Mouse (Mus musculus) heart, embryonic 15.5 days (tissue): ENCODE measurements around the gene Dhx32. TPM values are rescaled to one million over a fixed set of nuclear protein-coding genes. Genes with fewer than 3 reads are reported as not detected.
"Not testable (repeated sequence)": the region's sequence is repeated elsewhere in the genome, so short reads cannot be mapped to it uniquely, and the experiment has no call there.

Experiments
- ATAC-seq: fragments of 200-750 bp; cut with Nextera tagmentation; replicated peaks from 2 replicates; pipeline ENCODE4 v1.8.0; 2017; ENCODE audit warnings: low read depth, moderate TSS enrichment; ENCODE audit not compliant: insufficient number of reproducible peaks, insufficient read depth, low FRiP score
- H3K27ac ChIP-seq: fragments of 300-500 bp; sonication (generic); 2 replicates; pipeline ENCODE4 v1.5.1; 2015; ENCODE audit warnings: mild to moderate bottlenecking, inconsistent platforms
- H3K27me3 ChIP-seq: fragments of 300-500 bp; sonication (generic); 2 replicates; pipeline ENCODE4 v1.6.1; 2015; ENCODE audit warnings: inconsistent platforms
- H3K36me3 ChIP-seq: fragments of 300-500 bp; sonication (generic); 2 replicates; pipeline ENCODE4 v1.6.1; 2015; ENCODE audit warnings: mild to moderate bottlenecking, inconsistent platforms
- H3K4me1 ChIP-seq: fragments of 300-500 bp; sonication (generic); replicated peaks from 2 replicates; pipeline ENCODE4 v1.6.1; 2015; ENCODE audit warnings: inconsistent platforms
- H3K4me2 ChIP-seq: fragments of 300-500 bp; sonication (generic); 2 replicates; pipeline ENCODE4 v1.6.1; 2015; ENCODE audit warnings: inconsistent platforms, mild to moderate bottlenecking, moderate library complexity
- H3K4me3 ChIP-seq: fragments of 300-500 bp; sonication (generic); 2 replicates; pipeline ENCODE4 v1.5.1; 2015; ENCODE audit warnings: mild to moderate bottlenecking, inconsistent platforms
- H3K9ac ChIP-seq: fragments of 300-500 bp; sonication (generic); 2 replicates; pipeline ENCODE4 v1.6.1; 2015; ENCODE audit warnings: mild to moderate bottlenecking, inconsistent platforms
- H3K9me3 ChIP-seq: fragments of 300-500 bp; sonication (generic); replicated peaks from 2 replicates; pipeline ENCODE4 v1.6.1; 2016; ENCODE audit warnings: inconsistent platforms
- WGBS: fragments of 180-500 bp; shearing (Covaris S2); methylation state at CpG from one replicate; pipeline ENCODE4 v1.1.7; 2015; ENCODE audit warnings: mixed read lengths; 5-methylcytosine and 5-hydroxymethylcytosine counted together
- polyA plus RNA-seq: library from polyadenylated mRNA; unstranded; fragments of >200 nt; fragmentation: Nextera tagmentation; extraction: Ambion mirVana; gene quantifications from 2 replicates; pipeline ENCODE4 v1.2.1, GENCODE M21; 2015

Dhx32 gene
- polyA plus RNA-seq, 1 experiment from 2014 or later, result 30.4 TPM

- H3K4me3 ChIP-seq, H3K27ac ChIP-seq, H3K9ac ChIP-seq, H3K4me2 ChIP-seq, H3K27me3 ChIP-seq, H3K4me1 ChIP-seq, ATAC-seq: not testable (repeated sequence)
- peaks cover 38% of the 10 kb centered on the region for H3K36me3 ChIP-seq
- 0 out of 2 replicates have a peak, but pooled peaks cover 11% of the 10 kb centered on the region for H3K9me3 ChIP-seq
These were observed 96.9 kb downstream of the Dhx32 start for GRCm38 (mm10) chr7:133685644-133686043.

- 0 out of 2 replicates have a peak, but pooled peaks cover 11% of the 10 kb centered on the region for H3K9me3 ChIP-seq
- H3K27me3 ChIP-seq, result no peaks in the 10 kb centered on the region
- H3K27ac ChIP-seq, result no peak overlapping the region
- H3K9ac ChIP-seq, result no peak overlapping the region
- no peak overlapping the region for H3K4me3 ChIP-seq
- peaks cover 29% of the 10 kb centered on the region for H3K36me3 ChIP-seq
- WGBS, result 90% methylated on average over 6 of the region's 6 CpGs
- no peak for ATAC-seq
- peaks cover 3% of the 10 kb centered on the region; the same call in 1 of the 2 replicates for H3K4me1 ChIP-seq
- H3K4me2 ChIP-seq, result no peak overlapping the region
These were observed 97.8 kb downstream of the Dhx32 start for GRCm38 (mm10) chr7:133684701-133685100.

- H3K36me3 ChIP-seq, result peaks cover 23% of the 10 kb centered on the region
- no peak overlapping the region for H3K27ac ChIP-seq
- no peak overlapping the region for H3K9ac ChIP-seq
- H3K27me3 ChIP-seq, result no peaks in the 10 kb centered on the region
- no peak overlapping the region for H3K4me2 ChIP-seq
- no peak overlapping the region for H3K4me3 ChIP-seq
- ATAC-seq, result no peak
- peaks cover 9% of the 10 kb centered on the region; the same call in 1 of the 2 replicates for H3K4me1 ChIP-seq
- WGBS, result 80% methylated on average over 5 of the region's 5 CpGs
- H3K9me3 ChIP-seq, result 0 out of 2 replicates have a peak, but pooled peaks cover 11% of the 10 kb centered on the region
These were observed 98.4 kb downstream of the Dhx32 start for GRCm38 (mm10) chr7:133684110-133684509.

- Histone ChIP-seq H3K27ac (no peak overlapping the region), H3K4me1 (peaks cover 10% of the 10 kb centered on the region; the same call in 1 of the 2 replicates), H3K9ac (no peak overlapping the region), H3K36me3 (peaks cover 18% of the 10 kb centered on the region), H3K4me2 (no peak overlapping the region), H3K4me3 (no peak overlapping the region), H3K27me3 (no peaks in the 10 kb centered on the region), H3K9me3 (0 out of 2 replicates have a peak, but pooled peaks cover 9% of the 10 kb centered on the region)
- WGBS, result 80% methylated on average over 5 of the region's 5 CpGs
- no peak for ATAC-seq
These were observed 98.9 kb downstream of the Dhx32 start for GRCm38 (mm10) chr7:133683626-133684025.

GRCm38 (mm10) chr7:133679961-133680360, 102.6 kb downstream of the Dhx32 start, which contains the start of gene Mmp21:
TSS of gene Mmp21 (minus strand) at chr7:133680061.
- ATAC-seq, result no peak
- peaks cover 10% of the 10 kb centered on the region; the same call in 1 of the 2 replicates for H3K4me1 ChIP-seq
- no peak within 1 kb of the TSS for H3K4me3 ChIP-seq
- H3K27me3 ChIP-seq, result no peaks in the 10 kb centered on the region
- no peaks in the 10 kb centered on the region for H3K9me3 ChIP-seq
- H3K9ac ChIP-seq, result no peak within 1 kb of the TSS
- no peak within 1 kb of the TSS for H3K27ac ChIP-seq
- H3K36me3 ChIP-seq, result peaks cover 5% of the 10 kb centered on the region; the same call in 1 of the 2 replicates
- WGBS, result 80% methylated on average over 3 of the region's 3 CpGs
- no peak within 1 kb of the TSS for H3K4me2 ChIP-seq

GRCm38 (mm10) chr7:133679439-133679838, 103.1 kb downstream of the Dhx32 start:
- 35% methylated on average over 4 of the region's 4 CpGs for WGBS
- no peak overlapping the region for H3K9ac ChIP-seq
- ATAC-seq, result no peak
- no peak overlapping the region for H3K4me2 ChIP-seq
- H3K4me3 ChIP-seq, result no peak overlapping the region
- H3K27ac ChIP-seq, result no peak overlapping the region
- H3K4me1 ChIP-seq, result peaks cover 10% of the 10 kb centered on the region; the same call in 1 of the 2 replicates
- H3K9me3 ChIP-seq, result no peaks in the 10 kb centered on the region
- peaks cover 4% of the 10 kb centered on the region; the same call in 1 of the 2 replicates for H3K36me3 ChIP-seq
- no peaks in the 10 kb centered on the region for H3K27me3 ChIP-seq

GRCm38 (mm10) chr7:133678716-133679115, 103.8 kb downstream of the Dhx32 start:
- Histone ChIP-seq H3K4me2 (no peak overlapping the region), H3K4me3 (no peak overlapping the region), H3K27me3 (no peaks in the 10 kb centered on the region), H3K9me3 (no peaks in the 10 kb centered on the region), H3K4me1 (peaks cover 10% of the 10 kb centered on the region; the same call in 1 of the 2 replicates), H3K27ac (no peak overlapping the region), H3K9ac (no peak overlapping the region), H3K36me3 (no peaks in the 10 kb centered on the region)
- WGBS, result 89% methylated on average over 8 of the region's 8 CpGs
- no peak; the same call in 1 of the 2 replicates for ATAC-seq

GRCm38 (mm10) chr7:133676002-133676401, 106.5 kb downstream of the Dhx32 start:
- H3K27me3 ChIP-seq, result no peaks in the 10 kb centered on the region
- H3K36me3 ChIP-seq, result peaks cover 17% of the 10 kb centered on the region
- no peak overlapping the region for H3K4me2 ChIP-seq
- no peak for ATAC-seq
- no peaks in the 10 kb centered on the region for H3K9me3 ChIP-seq
- H3K9ac ChIP-seq, result no peak overlapping the region
- no peak overlapping the region for H3K4me3 ChIP-seq
- H3K4me1 ChIP-seq, result peaks cover 10% of the 10 kb centered on the region; the same call in 1 of the 2 replicates
- H3K27ac ChIP-seq, result no peak overlapping the region
- 71% methylated on average over 9 of the region's 9 CpGs for WGBS

Other genes with a start within 250 kb of the Dhx32 start
- gene Tex36, start 180.6 kb downstream of the Dhx32 start, polyA plus RNA-seq, result not detected in 2 replicates
- gene Edrf1, start 145.2 kb downstream of the Dhx32 start, polyA plus RNA-seq, result 10.9 and 12.8 TPM in 2 replicates
- 0.05 TPM in 1 of 2 replicates, not detected in the other for gene Mmp21, start 102.7 kb downstream of the Dhx32 start, polyA plus RNA-seq
- 82.7 and 84.2 TPM in 2 replicates for gene Bccip, start 73.4 kb downstream of the Dhx32 start, polyA plus RNA-seq
- 27.9 and 31.1 TPM in 2 replicates for gene Uros, start 72.7 kb downstream of the Dhx32 start, polyA plus RNA-seq
- gene Fank1, start 5.9 kb downstream of the Dhx32 start, polyA plus RNA-seq, result 0.18 and 0.19 TPM in 2 replicates